Comparison of ENCODE assay signal across 8 mouse cellular contexts in the genomic region with DNA sequence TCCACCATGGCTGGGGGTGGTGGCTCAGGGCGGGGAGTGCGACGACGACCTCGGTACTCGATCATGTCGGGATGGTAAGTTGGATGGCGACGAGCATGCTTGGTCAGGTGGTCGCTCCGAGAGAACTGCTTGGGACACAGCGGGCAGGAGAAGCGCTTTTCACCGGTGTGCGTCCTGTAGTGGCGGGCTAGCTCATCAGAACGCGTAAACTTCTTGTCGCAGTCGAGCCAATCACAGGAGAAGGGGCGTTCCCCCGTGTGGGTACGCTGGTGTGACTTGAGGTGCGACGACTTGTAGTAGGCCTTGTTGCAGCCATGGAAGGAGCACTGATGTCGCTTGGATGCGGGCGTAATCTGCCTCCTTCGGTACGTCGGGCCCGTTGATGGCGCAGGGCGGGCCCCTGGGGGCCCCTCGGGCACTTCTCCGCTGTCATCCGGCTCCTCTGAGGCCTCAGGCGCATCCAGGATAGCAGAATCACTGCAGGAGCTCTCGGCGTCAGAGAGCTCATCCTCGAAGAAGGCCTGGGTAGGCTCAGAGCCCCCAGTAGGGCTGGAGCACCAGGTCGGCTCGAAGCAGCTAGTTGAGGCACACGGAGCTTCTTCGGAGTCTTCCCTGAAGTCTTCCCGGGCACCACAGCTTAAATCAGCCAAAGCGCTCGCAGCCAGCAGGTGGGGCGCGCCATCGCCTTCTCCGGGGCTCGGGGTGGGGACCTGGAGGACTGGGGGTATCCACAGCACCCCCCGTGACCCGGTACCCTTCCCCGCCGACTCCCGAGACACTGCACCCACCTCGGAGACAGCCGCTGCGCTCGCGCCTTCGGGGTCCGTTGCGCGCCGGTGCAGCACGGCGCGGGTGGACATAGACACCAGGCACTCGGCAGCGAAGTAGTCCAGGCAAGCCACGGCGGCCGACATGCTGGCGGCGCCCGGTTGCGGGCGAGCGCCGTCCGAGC. TPM values are rescaled to one million over a fixed set of nuclear protein-coding genes. Genes with fewer than 3 reads are reported as not detected.
A peak's percentile ranks its signal among the peaks of the same experiment; 100 is the strongest.
DNase-seq lines count a peak whose midpoint lies in the region; ATAC-seq and TF ChIP-seq lines count a peak whose summit lies in the region.

No protein-coding gene starts in this region.

- no peaks in the 10 kb centered on the region for H3K36me3 ChIP-seq in spleen, adult 2 months (ENCODE audit: control insufficient read depth, insufficient read depth, low read length)
- peaks cover 13% of the 10 kb centered on the region; the same call in 1 of the 2 replicates for H3K36me3 ChIP-seq in kidney, embryonic 16.5 days (ENCODE audit: insufficient read depth, low read length)
- H3K36me3 ChIP-seq in midbrain, embryonic 10.5 days: no peaks in the 10 kb centered on the region; the same call in 1 of the 2 replicates
- H3K36me3 ChIP-seq in testis, adult 2 months (ENCODE audit: control insufficient read depth, insufficient read depth, low read length): no peaks in the 10 kb centered on the region

- peaks cover 12% of the 10 kb centered on the region for H3K27me3 ChIP-seq in spleen, adult 2 months (ENCODE audit: control insufficient read depth, insufficient read depth, low read length)
- peaks cover 38% of the 10 kb centered on the region for H3K27me3 ChIP-seq in kidney, embryonic 16.5 days (ENCODE audit: insufficient read depth, low read length)
- H3K27me3 ChIP-seq in midbrain, embryonic 10.5 days (ENCODE audit: low read depth, poor library complexity, severe bottlenecking): peaks cover 83% of the 10 kb centered on the region
- H3K27me3 ChIP-seq in testis, adult 2 months (ENCODE audit: control insufficient read depth, insufficient read depth, low read length): no peaks in the 10 kb centered on the region

- peak; percentile 46; the same call in 1 of the 2 replicates for ATAC-seq in kidney, embryonic 16.5 days (ENCODE audit: low FRiP score, low TSS enrichment)

- H3K4me2 ChIP-seq in kidney, embryonic 16.5 days (replicated peaks; ENCODE audit: low read depth, low read length): peak overlapping the region; percentile 88

- DNase-seq in adrenal gland, adult (ENCODE audit: inconsistent age in 2 of 2, low spot score in 1 of 2): peak; percentile 12 to 44
- no peak for DNase-seq in adrenal gland, adult 8-10 months
- no peak for DNase-seq in spleen, adult 2 months (ENCODE audit: low read depth in 1 of 2, low spot score in 2 of 2)
- DNase-seq in spleen, adult 12 weeks (ENCODE audit: low spot score): no peak
- DNase-seq in gastrocnemius, postnatal 36 days: peak; percentile 18 to 29
- DNase-seq in midbrain, embryonic 10.5 days (ENCODE audit: low spot score): peak; percentile 43

- H3K4me1 ChIP-seq in spleen, adult 2 months (ENCODE audit: control insufficient read depth, insufficient read depth, insufficient read length): peaks cover 7% of the 10 kb centered on the region
- H3K4me1 ChIP-seq in kidney, embryonic 16.5 days (ENCODE audit: insufficient read depth, low read length): no peaks in the 10 kb centered on the region
- H3K4me1 ChIP-seq in midbrain, embryonic 10.5 days: peaks cover 12% of the 10 kb centered on the region; the same call in 1 of the 2 replicates
- peaks cover 4% of the 10 kb centered on the region for H3K4me1 ChIP-seq in testis, adult 2 months (ENCODE audit: control insufficient read depth, insufficient read depth, low read length)

- peak overlapping the region; percentile 28 for H3K9ac ChIP-seq in kidney, embryonic 16.5 days (replicated peaks; ENCODE audit: low read length)

- peak overlapping the region; percentile 13; the same call in 1 of the 2 replicates for H3K4me3 ChIP-seq in spleen, adult 2 months (ENCODE audit: extremely low read depth, insufficient read depth, insufficient read length)
- H3K4me3 ChIP-seq in kidney, embryonic 16.5 days (ENCODE audit: low read length): peak overlapping the region; percentile 67
- H3K4me3 ChIP-seq in midbrain, embryonic 10.5 days: peak overlapping the region; percentile 64
- peak overlapping the region; percentile 47 for H3K4me3 ChIP-seq in testis, adult 2 months (ENCODE audit: control insufficient read depth, low read depth, low read length)

- intact Hi-C loops in gastrocnemius, postnatal 36 days (cut with DNase I): no loop called here

- no peak for TF ChIP-seq POLR2A in spleen, adult 2 months (IDR thresholded peaks at IDR 0.05; ENCODE audit: low read depth, low read length)
- no peak for TF ChIP-seq POLR2A in testis, adult 2 months (IDR thresholded peaks at IDR 0.05; ENCODE audit: control insufficient read depth, low read depth, low read length)

- H3K9me3 ChIP-seq in kidney, embryonic 16.5 days (ENCODE audit: low read length): peaks cover 36% of the 10 kb centered on the region
- H3K9me3 ChIP-seq in midbrain, embryonic 10.5 days (replicated peaks): peaks cover 29% of the 10 kb centered on the region

- no peak overlapping the region for H3K27ac ChIP-seq in spleen, adult 2 months (ENCODE audit: insufficient read depth, low read length)
- H3K27ac ChIP-seq in kidney, embryonic 16.5 days (ENCODE audit: low read length): no peak overlapping the region
- peak overlapping the region; percentile 58; the same call in 1 of the 2 replicates for H3K27ac ChIP-seq in midbrain, embryonic 10.5 days (replicated peaks)
- no peak overlapping the region for H3K27ac ChIP-seq in testis, adult 2 months (ENCODE audit: control insufficient read depth, insufficient read depth, low read depth, low read length)

- no peak for TF ChIP-seq CTCF in spleen, adult 2 months (IDR thresholded peaks at IDR 0.05; ENCODE audit: extremely low read depth, insufficient read depth, insufficient read length, insufficient replicate concordance)
- TF ChIP-seq CTCF in testis, adult 2 months (IDR thresholded peaks at IDR 0.05; ENCODE audit: control insufficient read depth, insufficient read depth, insufficient replicate concordance, low read depth, low read length): no peak

- 13% methylated on average over 84 of the region's 84 CpGs for WGBS in spleen, adult 2 months
- WGBS in kidney, embryonic 16.5 days: 5% methylated on average over 75 of the region's 84 CpGs
- WGBS in midbrain, embryonic 10.5 days: 1% methylated on average over 84 of the region's 84 CpGs

RNA-seq across cellular contexts. Expression of a gene that starts 0.8 kb away (rescaled TPM):
- under 1 TPM in 1 of 4 experiments, not detected in 3; 0.35 TPM for total RNA-seq in adrenal gland, adult 8-10 months (2022)
- polyA plus RNA-seq in spleen, adult 2 months (2012; rRNA removed): not detected in 2 replicates
- total RNA-seq in gastrocnemius, postnatal 36 days (2021): under 1 TPM; 0.10 to 0.13 TPM
- 2.8 and 3.8 TPM in 2 replicates for polyA plus RNA-seq in kidney, embryonic 16.5 days (2015; fragmentation: Nextera tagmentation; extraction: Ambion mirVana)
- 0.52 TPM in 2 replicates for polyA plus RNA-seq in midbrain, embryonic 10.5 days (2016; fragmentation: Nextera tagmentation; extraction: Ambion mirVana)
- polyA plus RNA-seq in testis, adult 2 months (2012; rRNA removed): 0.05 TPM in 1 of 2 replicates, not detected in the other

RNA-seq across cellular contexts. Expression of a gene that starts 42.7 kb away (rescaled TPM):
- total RNA-seq in adrenal gland, adult 8-10 months (2022): not detected
- polyA plus RNA-seq in spleen, adult 2 months (2012; rRNA removed): 0.16 and 0.32 TPM in 2 replicates
- total RNA-seq in gastrocnemius, postnatal 36 days (2021): not detected
- polyA plus RNA-seq in kidney, embryonic 16.5 days (2015; fragmentation: Nextera tagmentation; extraction: Ambion mirVana): 0.21 and 0.37 TPM in 2 replicates
- 0.23 TPM in 1 of 2 replicates, not detected in the other for polyA plus RNA-seq in midbrain, embryonic 10.5 days (2016; fragmentation: Nextera tagmentation; extraction: Ambion mirVana)
- polyA plus RNA-seq in testis, adult 2 months (2012; rRNA removed): 15.3 and 20.9 TPM in 2 replicates

Comparison
In these comparisons a context has a peak if more than half of its experiments do, and no peak if none do; other contexts are left out.
1. DNase-seq: peak in adrenal gland, adult (2 of 2), gastrocnemius, postnatal 36 days (2 of 2) and midbrain, embryonic 10.5 days (single experiment); none in adrenal gland, adult 8-10 months (single experiment), spleen, adult 2 months (0 of 2) and spleen, adult 12 weeks (single experiment).
2. H3K4me3 ChIP-seq: peak in every context shown above with its lines; median percentile 67 in kidney, embryonic 16.5 days; 64 in midbrain, embryonic 10.5 days; 47 in testis, adult 2 months; 13 in spleen, adult 2 months.
3. RNA of a gene that starts 42.7 kb away (polyA plus RNA-seq): 15.3 to 20.9 TPM in testis, adult 2 months; 0.21 to 0.37 TPM in kidney, embryonic 16.5 days, 0.16 to 0.32 TPM in spleen, adult 2 months and 0.23 TPM in midbrain, embryonic 10.5 days; every median in the first group is over 10 times any median in the second.